Mouse (Mus musculus) liver, embryonic 14.5 days (tissue): ENCODE measurements around the gene Ankrd44. TPM values are rescaled to one million over a fixed set of nuclear protein-coding genes. Genes with fewer than 3 reads are reported as not detected.

ENCODE experiments used
- ATAC-seq: fragments of 200-750 bp; cut with Nextera tagmentation; 2 replicates; pipeline ENCODE4 v1.8.0; 2017; ENCODE audit warnings: moderate number of reproducible peaks, mild to moderate bottlenecking, moderate library complexity; ENCODE audit not compliant: insufficient read depth
- DNase-seq, 3 experiments: peaks; one replicate each; pipeline ENCODE4 v3.0.0-alpha.2; 2012 to 2013; ENCODE audit warnings: low read depth in 3 of 3, low spot score in 3 of 3
- H3K27ac ChIP-seq: fragments of 300-500 bp; sonication (generic); 2 replicates; pipeline ENCODE4 v1.5.1; 2014; ENCODE audit warnings: moderate library complexity, mild to moderate bottlenecking, control low read depth, inconsistent platforms
- H3K27me3 ChIP-seq: fragments of 300-500 bp; sonication (generic); 2 replicates; pipeline ENCODE4 v1.6.1; 2014; ENCODE audit warnings: mild to moderate bottlenecking, low read length, moderate library complexity; ENCODE audit not compliant: control insufficient read depth, insufficient read depth
- H3K36me3 ChIP-seq: fragments of 300-500 bp; sonication (generic); replicated peaks from 2 replicates; pipeline ENCODE4 v1.6.1; 2014; ENCODE audit warnings: low read depth; ENCODE audit not compliant: control insufficient read depth, insufficient read depth
- H3K4me1 ChIP-seq, 2 experiments: fragments of 200-500 bp in 1 of 2; fragments of 300-500 bp in 1 of 2; sonication (generic) in 1 of 2; replicated peaks; 2 replicates each; pipeline ENCODE4 v1.6.1; 2012 to 2014; ENCODE audit warnings: antibody characterized with exemption in 1 of 2, inconsistent platforms in 1 of 2, low read length in 1 of 2; ENCODE audit not compliant: control insufficient read depth in 2 of 2, insufficient read depth in 2 of 2
- H3K4me2 ChIP-seq: fragments of 300-500 bp; sonication (generic); 2 replicates; pipeline ENCODE4 v1.6.1; 2014; ENCODE audit warnings: low read depth, mild to moderate bottlenecking, control low read depth, moderate library complexity
- H3K4me3 ChIP-seq, 2 experiments: fragments of 200-500 bp in 1 of 2; fragments of 300-500 bp in 1 of 2; sonication (generic) in 1 of 2; 2 replicates each; pipeline ENCODE4 v1.5.1; 2012 to 2014; ENCODE audit warnings: low read depth in 2 of 2, low read length in 2 of 2, mild to moderate bottlenecking in 2 of 2, control low read depth in 1 of 2, inconsistent platforms in 1 of 2, moderate library complexity in 1 of 2; ENCODE audit not compliant: insufficient read depth in 1 of 2
- H3K9ac ChIP-seq: fragments of 300-500 bp; sonication (generic); replicated peaks from 2 replicates; pipeline ENCODE4 v1.6.1; 2014; ENCODE audit warnings: mild to moderate bottlenecking, control low read depth, moderate library complexity
- H3K9me3 ChIP-seq: fragments of 300-500 bp; sonication (generic); 2 replicates; pipeline ENCODE4 v1.6.1; 2016; ENCODE audit warnings: low read length, mixed read lengths; ENCODE audit not compliant: control insufficient read depth
- CTCF ChIP-seq: IDR thresholded peaks from 2 replicates; pipeline ENCODE4 v1.5.1; 2016; ENCODE audit warnings: antibody characterized with exemption, low read depth, control low read depth
- EP300 ChIP-seq: IDR thresholded peaks from 2 replicates; pipeline ENCODE4 v1.6.1; 2016; ENCODE audit warnings: antibody characterized with exemption, low read depth
- WGBS: fragments of 180-500 bp; shearing (Covaris S2); extraction: QIAGEN DNeasy Blood & Tissue Kit; methylation state at CpG from one replicate; pipeline ENCODE4 v1.1.7; 2014; ENCODE audit not compliant: insufficient replicate concordance; 5-methylcytosine and 5-hydroxymethylcytosine counted together
- polyA plus RNA-seq, 2 experiments: library from polyadenylated mRNA; depleted of rRNA in 1 of 2; stranded (reverse) in 1 of 2; unstranded in 1 of 2; fragments of >200 nt; fragmentation: Nextera tagmentation in 1 of 2; extraction: Ambion mirVana in 1 of 2; gene quantifications; 2 replicates each; pipeline versions ENCODE4 v1.2.1 to v1.2.3; 2012 to 2014

The Ankrd44 gene
- polyA plus RNA-seq, 2 experiments = 4.2 to 6.1 TPM

DNA sequence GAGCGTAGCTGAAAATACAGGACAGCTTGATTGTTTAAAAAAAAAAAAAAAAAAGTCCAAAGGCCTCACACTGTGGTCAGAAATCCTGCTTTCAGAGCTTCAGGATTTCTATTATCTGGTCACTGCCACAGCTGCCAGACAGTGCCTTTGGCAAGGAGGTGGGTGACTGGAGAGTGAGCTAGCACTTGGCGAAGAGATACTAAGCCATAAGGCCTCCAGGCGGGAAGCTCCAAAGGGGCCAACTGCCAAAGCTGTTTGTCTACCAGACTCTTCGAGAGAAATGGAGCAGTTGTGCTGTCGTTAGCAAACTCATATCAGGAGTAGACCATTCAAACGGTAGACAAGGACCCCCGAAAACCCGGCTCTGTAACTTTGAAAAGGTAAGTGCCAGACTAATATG, 3.5 kb downstream of the Ankrd44 start:
- no peak overlapping the region for H3K27ac ChIP-seq
- DNase-seq = no peak
- no peak overlapping the region for H3K4me2 ChIP-seq
- no peak overlapping the region for H3K9ac ChIP-seq
- H3K27me3 ChIP-seq = peaks cover 23% of the 10 kb centered on the region
- no peak overlapping the region for H3K4me3 ChIP-seq
- 33% methylated on average over 8 of the region's 8 CpGs for WGBS
- no peaks in the 10 kb centered on the region for H3K36me3 ChIP-seq
- peaks cover 0 to 7% of the 10 kb centered on the region in 2 experiments; a peak in 2 of 4 replicates for H3K4me1 ChIP-seq
- ATAC-seq = no peak
- no peaks in the 10 kb centered on the region for H3K9me3 ChIP-seq
- no peak for TF ChIP-seq EP300
- TF ChIP-seq CTCF = no peak

DNA sequence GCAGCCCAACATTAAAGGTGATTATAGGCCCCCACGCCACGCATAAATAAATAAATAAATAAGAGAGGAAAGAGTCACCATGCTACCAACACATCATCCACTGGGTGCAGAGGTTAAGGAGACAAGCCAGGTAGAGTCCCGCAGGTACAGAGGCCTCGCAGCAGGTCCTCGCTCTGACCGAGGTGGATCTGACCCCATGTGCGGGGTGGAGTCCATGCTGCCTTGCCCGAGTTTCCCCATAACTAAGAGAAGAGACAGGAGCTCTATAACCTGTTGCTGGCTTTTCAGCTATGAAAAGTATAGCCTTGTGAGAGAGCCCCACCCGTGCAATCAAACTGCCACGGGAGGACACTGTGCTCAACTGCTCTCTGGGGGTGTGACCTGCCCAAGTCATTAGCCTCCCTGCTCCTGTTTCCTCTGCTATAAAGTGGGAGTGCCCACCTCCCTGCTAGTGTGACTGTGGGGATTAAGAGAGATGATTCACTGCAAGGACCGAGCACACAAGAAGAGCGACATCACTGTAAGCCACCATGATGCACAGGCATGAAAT, 4.1 kb downstream of the Ankrd44 start:
- no peak overlapping the region for H3K4me2 ChIP-seq
- ATAC-seq = no peak

DNA sequence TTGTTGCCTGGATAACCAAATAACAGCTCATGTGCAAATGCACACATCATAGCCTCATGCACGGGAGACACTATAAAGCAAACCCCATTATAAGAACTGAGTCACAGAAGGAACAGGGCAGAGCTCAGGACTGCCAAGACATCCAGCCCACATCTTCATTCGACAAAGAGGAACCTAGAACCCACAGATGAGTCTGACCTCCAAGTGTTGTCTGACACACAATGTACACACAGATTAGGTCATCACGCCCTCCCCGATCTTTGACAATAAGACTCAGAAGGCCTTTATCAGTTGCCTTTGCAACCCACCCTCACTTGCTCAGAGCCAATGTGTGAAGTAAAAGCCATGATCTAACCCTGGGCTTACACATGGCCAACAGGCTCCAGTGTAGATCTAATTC, 6.1 kb downstream of the Ankrd44 start:
- Histone ChIP-seq H3K4me2 (no peak overlapping the region), H3K27me3 (peaks cover 4% of the 10 kb centered on the region; the same call in 1 of the 2 replicates), H3K4me1 (peaks cover 0 to 7% of the 10 kb centered on the region in 2 experiments; a peak in 2 of 4 replicates), H3K4me3 (no peak overlapping the region), H3K9me3 (no peaks in the 10 kb centered on the region), H3K36me3 (no peaks in the 10 kb centered on the region), H3K27ac (no peak overlapping the region), H3K9ac (no peak overlapping the region)
- TF ChIP-seq EP300 (no peak), CTCF (no peak)
- no peak for DNase-seq
- 45% methylated on average over 4 of the region's 4 CpGs for WGBS
- no peak for ATAC-seq

More for the DNA sequence above, 4.1 kb downstream of the Ankrd44 start:
- Histone ChIP-seq H3K9ac (no peak overlapping the region), H3K27ac (no peak overlapping the region), H3K27me3 (peaks cover 23% of the 10 kb centered on the region), H3K4me1 (peaks cover 0 to 7% of the 10 kb centered on the region in 2 experiments; a peak in 2 of 4 replicates), H3K9me3 (no peaks in the 10 kb centered on the region), H3K36me3 (no peaks in the 10 kb centered on the region), H3K4me3 (no peak overlapping the region)
- WGBS = 58% methylated on average over 12 of the region's 12 CpGs
- DNase-seq = no peak
- TF ChIP-seq EP300 = no peak
- no peak for TF ChIP-seq CTCF

DNA sequence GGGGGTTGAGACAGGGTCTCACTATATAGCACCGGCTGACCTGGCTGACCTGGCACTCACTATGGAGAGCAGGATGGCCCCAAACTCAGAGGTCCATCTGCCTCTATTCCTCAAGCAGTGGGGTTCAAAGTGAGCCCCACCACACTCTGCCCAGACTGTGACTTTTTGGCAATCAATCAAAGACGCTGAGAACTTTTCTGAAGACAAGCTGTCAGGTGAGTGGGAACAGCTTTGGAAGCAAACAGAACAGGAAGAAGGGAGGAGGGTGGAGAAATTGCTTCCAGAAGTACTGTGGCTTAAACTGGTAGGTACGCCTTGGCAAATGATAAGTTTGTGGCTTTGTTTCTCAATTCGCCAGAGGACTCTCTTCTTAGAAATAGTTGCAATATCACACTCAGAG, 9.7 kb downstream of the Ankrd44 start:
- 33% methylated on average over 4 of the region's 4 CpGs for WGBS
- Histone ChIP-seq H3K4me1 (peaks cover 0 to 9% of the 10 kb centered on the region in 2 experiments; a peak in 2 of 4 replicates), H3K27me3 (no peaks in the 10 kb centered on the region), H3K4me2 (no peak overlapping the region), H3K9me3 (no peaks in the 10 kb centered on the region), H3K36me3 (no peaks in the 10 kb centered on the region), H3K4me3 (no peak overlapping the region), H3K27ac (no peak overlapping the region), H3K9ac (no peak overlapping the region)
- DNase-seq (no peak), ATAC-seq (no peak)
- no peak for TF ChIP-seq CTCF
- TF ChIP-seq EP300 = no peak

DNA sequence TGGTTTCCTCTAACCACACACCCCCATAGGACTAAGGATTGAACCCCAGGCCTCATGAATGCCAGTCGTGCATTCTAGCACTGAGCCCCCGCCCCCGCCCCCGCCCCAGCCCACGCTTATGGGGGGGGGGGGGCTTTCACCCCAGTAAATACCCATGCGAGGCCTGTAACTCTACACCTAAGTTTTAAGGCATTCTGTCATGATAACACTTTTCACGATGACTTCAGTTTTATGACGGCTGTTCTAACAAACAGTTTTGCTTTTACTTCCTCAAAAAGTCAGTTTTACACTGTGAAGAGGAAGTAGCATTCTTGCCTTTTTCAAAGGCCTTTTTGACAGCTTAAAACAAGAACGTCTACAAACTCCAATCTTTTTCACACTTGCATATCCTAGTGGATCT, 11.8 kb downstream of the Ankrd44 start:
- no peak overlapping the region for H3K9ac ChIP-seq
- peaks cover 0 to 13% of the 10 kb centered on the region in 2 experiments; a peak in 2 of 4 replicates for H3K4me1 ChIP-seq
- no peaks in the 10 kb centered on the region for H3K9me3 ChIP-seq
- ATAC-seq (no peak), DNase-seq (no peak)
- H3K36me3 ChIP-seq = no peaks in the 10 kb centered on the region
- 10% methylated on average over 9 of the region's 9 CpGs for WGBS
- H3K27me3 ChIP-seq = no peaks in the 10 kb centered on the region
- H3K27ac ChIP-seq = no peak overlapping the region
- no peak overlapping the region for H3K4me3 ChIP-seq
- TF ChIP-seq CTCF (no peak), EP300 (no peak)
- no peak overlapping the region; the same call in 1 of the 2 replicates for H3K4me2 ChIP-seq
